Mouse (Mus musculus) activated CD4-positive, CD25-positive, alpha-beta regulatory T cell, adult 4 months (primary cell): ENCODE results near the gene Shroom1. TPM values are rescaled to one million over a fixed set of nuclear protein-coding genes. Genes with fewer than 3 reads are reported as not detected.

ENCODE experiments used
- ATAC-seq: one replicate; pipeline ENCODE4 v1.8.0; 2017
- polyA plus RNA-seq, 2 experiments: library from polyadenylated mRNA; unstranded; fragments of 100-300 nt; shearing (Covaris generic); gene quantifications; one replicate each; pipeline ENCODE4 v1.2.1; 2017

Shroom1 gene
- polyA plus RNA-seq, 2 experiments from 2014 or later = 0.36 TPM; not detected in 1

DNA sequence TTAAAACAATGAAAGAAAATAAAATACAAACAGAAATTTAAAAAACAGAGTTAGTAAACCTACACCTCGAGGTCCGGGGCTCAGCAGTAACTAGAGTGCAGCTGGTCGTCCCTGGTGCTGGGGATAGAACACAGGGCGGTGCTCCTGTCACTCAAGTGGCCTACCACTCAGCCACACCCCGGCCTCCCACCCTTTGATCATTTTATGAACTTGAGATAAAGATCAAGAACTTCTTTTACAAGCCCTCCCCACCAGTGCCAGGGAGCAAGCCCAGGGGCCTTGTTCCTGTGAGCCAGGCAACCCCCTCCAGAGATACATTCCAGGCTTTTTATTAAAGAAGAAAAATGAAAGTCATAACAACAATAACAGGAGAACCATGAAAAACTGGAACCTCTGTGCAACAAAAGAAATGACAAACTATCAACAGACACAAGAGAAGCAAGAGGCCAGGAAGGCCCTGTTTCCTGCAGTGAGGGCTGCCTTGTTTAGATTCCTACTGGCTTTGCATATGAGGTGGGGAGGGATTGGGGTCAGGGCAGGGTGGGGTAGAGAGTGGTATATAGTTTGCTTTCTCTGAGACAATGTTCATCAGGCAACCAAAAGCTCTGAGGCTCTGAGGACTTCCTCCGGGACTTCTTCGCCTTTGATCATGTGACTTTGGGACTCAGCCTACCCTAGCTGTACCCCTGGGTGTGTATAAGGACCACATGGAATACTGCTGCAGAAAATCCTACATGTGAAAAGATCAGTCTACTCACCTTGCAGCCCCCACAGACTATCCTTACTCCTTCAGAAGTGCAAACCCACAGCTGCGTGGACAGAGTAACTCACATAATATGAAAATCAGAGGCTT is 60.0 kb downstream of the Shroom1 start:
- ATAC-seq = peak; percentile 55

Other genes starting within 250 kb of the Shroom1 start
- gene Hspa4, start 156.7 kb upstream of the Shroom1 start, polyA plus RNA-seq = 10 to 100 TPM; 22.3 to 33.7 TPM
- gene Zcchc10, start 132.5 kb upstream of the Shroom1 start, polyA plus RNA-seq = 10 to 100 TPM; 25.2 to 27.5 TPM
- gene Aff4, start 106.4 kb upstream of the Shroom1 start, polyA plus RNA-seq = 10 to 100 TPM in 1 of 2 experiments, 1 to 10 TPM in 1; 9.6 to 16.4 TPM
- gene Leap2, start 34.0 kb upstream of the Shroom1 start, polyA plus RNA-seq = not detected
- gene Uqcrq, start 26.4 kb upstream of the Shroom1 start, polyA plus RNA-seq = 100 to 1,000 TPM; 427 to 519 TPM
- under 1 TPM in 1 of 2 experiments, not detected in 1; 0.37 TPM for gene Gdf9, start 26.2 kb upstream of the Shroom1 start, polyA plus RNA-seq
- under 1 TPM in 1 of 2 experiments, not detected in 1; 0.33 TPM for gene Gm10447, start 95 bp upstream of the Shroom1 start, polyA plus RNA-seq
- gene Gm9837, start 13.3 kb downstream of the Shroom1 start, polyA plus RNA-seq = not detected
- gene Gm9945, start 23.0 kb downstream of the Shroom1 start, polyA plus RNA-seq = not detected
- gene Sowaha, start 23.1 kb downstream of the Shroom1 start, polyA plus RNA-seq = not detected
- gene Sept8, start 62.1 kb downstream of the Shroom1 start, polyA plus RNA-seq = 1 to 10 TPM; 1.0 to 1.4 TPM
- gene Kif3a, start 110.2 kb downstream of the Shroom1 start, polyA plus RNA-seq = 1 to 10 TPM; 5.9 to 7.8 TPM
- 10 to 100 TPM in 1 of 2 experiments, 1 to 10 TPM in 1; 8.8 to 10.4 TPM for gene Il4, start 161.5 kb downstream of the Shroom1 start, polyA plus RNA-seq
- not detected for gene Il13, start 177.5 kb downstream of the Shroom1 start, polyA plus RNA-seq